Mouse (Mus musculus): ENCODE data around the gene Sbno1.
"Not testable (repeated sequence)": the region's sequence is repeated elsewhere in the genome, so short reads cannot be mapped to it uniquely, and the experiment has no call there.

Sbno1 gene

GRCm38 (mm10) chr5:124425412-124426259 lies at the start of gene Sbno1:
TSS of gene Sbno1 (minus strand) at chr5:124426001.
- in situ Hi-C loops (cut with MboI, MseI), result loop anchor here (25.0 kb wide), 2 partner anchors 112 to 1288 kb away; partner anchors contain the start of genes Rhof, Rilpl1, Setd1b and Tmed2

GRCm38 (mm10) chr5:124470591-124471171 lies 44.9 kb upstream of the Sbno1 start:
- in situ Hi-C loops (cut with MboI, MseI), result no loop called here

GRCm38 (mm10) chr5:124469486-124469885 lies 43.7 kb upstream of the Sbno1 start:
- in situ Hi-C loops (cut with MboI, MseI), result no loop called here

- in situ Hi-C loops (cut with MboI, MseI), result no loop called here
Measured at GRCm38 (mm10) chr5:124468365-124468764, 42.6 kb upstream of the Sbno1 start.

- in situ Hi-C loops (cut with MboI, MseI), result no loop called here
Measured at GRCm38 (mm10) chr5:124467766-124468165, 42.0 kb upstream of the Sbno1 start.

- in situ Hi-C loops (cut with MboI, MseI), result no loop called here
Measured at GRCm38 (mm10) chr5:124464905-124465304, 39.1 kb upstream of the Sbno1 start.

- in situ Hi-C loops (cut with MboI, MseI), result no loop called here
Measured at GRCm38 (mm10) chr5:124463462-124463861, 37.7 kb upstream of the Sbno1 start.

- in situ Hi-C loops (cut with MboI, MseI), result no loop called here
Measured at GRCm38 (mm10) chr5:124462297-124463025, 36.7 kb upstream of the Sbno1 start.

- in situ Hi-C loops (cut with MboI, MseI), result not testable (repeated sequence)
Measured at GRCm38 (mm10) chr5:124460922-124461321, 35.1 kb upstream of the Sbno1 start.

- in situ Hi-C loops (cut with MboI, MseI), result no loop called here
Measured at GRCm38 (mm10) chr5:124456762-124457161, 31.0 kb upstream of the Sbno1 start.

- in situ Hi-C loops (cut with MboI, MseI), result no loop called here
Measured at GRCm38 (mm10) chr5:124454082-124454419, 28.2 kb upstream of the Sbno1 start.

GRCm38 (mm10) chr5:124453339-124454081 lies 27.7 kb upstream of the Sbno1 start:
- in situ Hi-C loops (cut with MboI, MseI), result no loop called here

- in situ Hi-C loops (cut with MboI, MseI), result no loop called here
Measured at GRCm38 (mm10) chr5:124452494-124453228, 26.9 kb upstream of the Sbno1 start.

GRCm38 (mm10) chr5:124450641-124451340 lies 25.0 kb upstream of the Sbno1 start:
- in situ Hi-C loops (cut with MboI, MseI), result no loop called here

- in situ Hi-C loops (cut with MboI, MseI), result no loop called here
Measured at GRCm38 (mm10) chr5:124450051-124450450, 24.2 kb upstream of the Sbno1 start.

- in situ Hi-C loops (cut with MboI, MseI), result loop anchor here (25.0 kb wide), 2 partner anchors 88 to 1312 kb away; partner anchors contain the start of genes Rhof, Rilpl1, Setd1b and Tmed2
Measured at GRCm38 (mm10) chr5:124449494-124449893, 23.7 kb upstream of the Sbno1 start.

- in situ Hi-C loops (cut with MboI, MseI), result loop anchor here (25.0 kb wide), 2 partner anchors 91 to 1309 kb away; partner anchors contain the start of genes Rhof, Rilpl1, Setd1b and Tmed2
Measured at GRCm38 (mm10) chr5:124446301-124446881, 20.6 kb upstream of the Sbno1 start.

GRCm38 (mm10) chr5:124445621-124446293 lies 20.0 kb upstream of the Sbno1 start:
- in situ Hi-C loops (cut with MboI, MseI), result loop anchor here (25.0 kb wide), 2 partner anchors 92 to 1308 kb away; partner anchors contain the start of genes Rhof, Rilpl1, Setd1b and Tmed2
